Mouse (Mus musculus) heart, postnatal 0 days (tissue): ENCODE data around the gene Col6a2.

Source experiments
- CTCF ChIP-seq: IDR thresholded peaks from 2 replicates; pipeline ENCODE4 v1.5.1; 2016; ENCODE audit warnings: antibody characterized with exemption, control low read depth, low read depth
- EP300 ChIP-seq: IDR thresholded peaks from 2 replicates; pipeline ENCODE4 v1.6.1; 2016; ENCODE audit warnings: antibody characterized with exemption, low read depth

DNA sequence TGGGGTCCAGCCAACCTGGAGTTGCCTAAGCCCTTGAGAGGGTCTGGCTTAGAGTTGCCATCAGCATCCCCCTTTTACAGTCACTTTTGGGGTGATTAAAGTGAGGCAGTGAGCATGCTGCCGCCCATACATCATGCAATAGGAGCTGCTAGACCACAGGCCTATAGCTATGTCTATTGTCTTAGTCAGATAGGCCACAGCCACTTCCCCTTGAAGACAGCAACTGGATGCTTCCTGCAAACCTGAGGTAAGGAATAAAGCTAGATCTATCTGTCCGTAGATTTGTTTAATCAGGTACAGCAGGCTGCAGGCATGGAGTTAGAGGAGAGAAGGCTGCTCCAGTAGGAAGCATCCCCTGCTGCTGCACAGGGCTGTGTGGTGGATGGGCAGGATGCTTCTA, 52.4 kb downstream of the Col6a2 start:
- no peak for TF ChIP-seq CTCF
- TF ChIP-seq EP300, result no peak
